Mouse (Mus musculus) embryo, embryonic 11 days (tissue): Measurements from ENCODE around the gene Zfp786.
"Not testable (repeated sequence)": the region's sequence is repeated elsewhere in the genome, so short reads cannot be mapped to it uniquely, and the experiment has no call there.

Experiments
- DNase-seq: peaks from one replicate; pipeline ENCODE4 v3.0.0-alpha.2; 2015

The Zfp786 gene

DNA sequence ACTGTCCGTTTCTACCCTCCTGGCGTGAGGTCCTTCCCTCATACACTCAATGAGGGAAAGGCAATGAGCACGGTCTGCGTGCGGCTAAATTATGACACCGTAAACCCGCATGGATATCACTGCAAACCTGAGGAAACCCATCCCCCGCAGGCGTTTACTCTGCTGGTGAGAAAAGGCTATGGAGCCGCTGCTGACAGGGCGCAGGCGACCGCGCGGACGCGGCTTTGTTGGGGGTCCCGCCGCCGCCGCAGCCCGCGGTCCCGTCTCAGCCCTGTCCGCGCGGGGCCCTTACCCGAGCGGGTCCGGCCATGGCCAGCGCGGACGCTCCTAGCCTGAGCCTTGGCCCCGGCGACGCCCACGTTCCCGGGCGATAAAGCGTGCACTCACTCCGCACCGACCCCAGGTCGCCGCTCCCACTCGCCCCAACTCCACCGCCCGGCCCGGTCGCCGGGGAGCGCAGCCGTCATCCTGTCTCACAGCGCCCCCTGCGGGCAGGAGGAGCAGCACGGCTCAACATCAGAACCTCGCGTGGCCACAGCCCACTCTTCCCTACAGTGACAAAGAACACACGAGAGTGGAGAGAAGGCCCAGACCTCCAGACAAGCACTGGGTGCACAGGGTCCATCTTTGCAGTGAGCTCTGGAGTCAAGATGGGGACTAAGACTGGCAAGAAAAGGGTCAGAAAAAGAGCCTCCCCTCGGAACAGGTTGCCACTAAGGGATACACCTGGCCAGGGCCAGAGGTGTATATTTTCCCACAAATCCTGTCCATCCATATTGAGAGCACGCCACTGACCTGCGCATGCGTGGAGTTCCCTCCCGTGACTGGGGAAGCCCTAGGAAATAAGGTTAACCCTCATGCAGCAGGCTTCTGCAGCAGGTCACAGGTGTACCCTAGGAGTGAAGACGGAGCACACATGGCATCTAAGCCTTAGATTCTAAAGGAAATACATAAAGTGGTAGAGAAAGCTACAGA, at the start of gene Zfp786:
Gene Zfp786, minus strand, starts transcription at position 764 of the 975 bp plus-strand sequence.
- peak; percentile 94 for DNase-seq

DNA sequence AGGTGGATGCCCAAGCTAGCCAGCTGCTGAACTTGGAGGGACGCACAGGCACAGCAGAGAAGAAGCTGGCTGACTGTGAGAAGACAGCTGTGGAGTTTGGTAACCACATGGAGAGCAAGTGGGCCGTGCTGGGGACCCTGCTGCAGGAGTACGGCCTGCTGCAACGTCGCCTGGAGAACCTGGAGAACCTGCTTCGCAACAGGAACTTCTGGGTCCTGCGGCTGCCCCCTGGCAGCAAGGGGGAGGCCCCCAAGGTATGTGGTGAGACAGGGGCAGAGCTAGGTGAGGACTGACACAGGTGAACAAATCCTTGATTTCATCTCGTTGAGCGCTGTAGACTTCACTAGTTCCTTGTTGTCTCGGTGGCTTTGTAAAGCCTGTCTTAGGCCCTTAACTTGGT, 49.5 kb upstream of the Zfp786 start:
- DNase-seq, result no peak

DNA sequence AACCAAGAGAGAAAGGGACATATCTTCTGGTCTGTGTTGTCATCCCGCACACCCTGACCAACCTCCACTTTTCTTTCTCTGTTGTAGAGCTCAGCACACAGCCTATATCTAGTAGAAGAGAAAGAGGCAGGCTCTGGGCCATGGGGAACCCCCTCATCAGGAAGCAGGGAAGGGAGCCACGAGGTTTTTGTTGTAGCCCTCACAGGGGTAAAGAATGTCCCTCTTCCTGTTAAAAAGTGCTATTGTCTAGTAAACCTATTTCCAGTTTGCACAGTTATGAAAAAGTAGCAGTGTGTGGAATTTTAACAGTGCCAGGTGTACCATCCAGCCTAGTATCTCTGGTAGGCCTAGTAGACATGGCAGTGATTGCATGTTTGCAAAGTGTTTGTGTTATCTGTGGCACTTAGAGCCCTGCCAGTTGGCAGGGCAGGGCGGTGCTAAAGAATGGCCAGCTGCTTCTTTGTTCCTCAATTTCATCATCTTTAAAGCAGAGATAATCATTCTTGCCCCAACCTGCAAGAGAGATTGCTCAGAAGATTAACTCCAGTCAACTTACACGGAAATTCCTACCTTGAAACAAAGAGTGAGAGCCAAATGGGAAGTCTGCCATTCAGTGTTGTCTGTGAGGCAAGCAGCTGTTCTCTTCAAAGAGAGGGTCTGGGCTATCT, 48.5 kb upstream of the Zfp786 start:
- no peak for DNase-seq

DNA sequence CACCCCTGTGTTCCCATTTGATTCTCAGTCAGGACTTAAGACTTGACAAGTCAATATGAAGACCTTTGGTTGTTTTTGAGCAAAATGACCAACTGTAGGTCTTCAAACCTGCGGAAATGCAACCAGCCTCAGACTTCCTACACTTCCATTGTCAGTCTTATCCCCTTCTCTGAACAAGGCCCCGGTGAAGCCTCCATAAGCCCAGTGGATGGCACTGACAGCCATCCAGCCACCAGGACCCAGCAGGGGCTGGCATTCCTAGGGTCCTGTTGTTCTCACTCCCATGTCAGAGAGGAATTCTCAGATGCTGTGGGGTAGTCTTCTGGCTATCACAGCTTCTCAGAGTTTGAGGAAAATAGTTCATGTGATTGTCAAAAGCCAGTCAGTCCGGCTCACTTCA, 47.9 kb upstream of the Zfp786 start:
- DNase-seq, result peak; percentile 10

DNA sequence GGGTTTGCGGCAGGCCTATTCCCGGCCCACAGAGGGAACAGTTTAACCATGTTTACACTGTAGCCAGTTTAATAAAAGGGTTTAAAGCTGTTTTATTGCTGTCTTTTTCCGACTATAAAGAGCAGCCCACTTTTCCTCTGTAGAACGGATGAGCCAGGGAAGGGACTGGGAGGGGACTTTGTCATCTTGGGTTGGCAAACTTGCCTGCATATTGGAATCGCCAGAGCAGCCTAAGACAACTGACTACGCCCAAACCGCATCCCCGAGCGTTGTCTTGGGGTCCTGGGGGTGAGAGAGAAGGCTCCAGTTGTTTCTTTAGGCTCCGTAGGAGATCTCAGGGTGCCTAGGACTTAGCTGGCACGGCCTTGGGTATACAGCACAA, 47.5 kb upstream of the Zfp786 start:
- DNase-seq, result no peak

DNA sequence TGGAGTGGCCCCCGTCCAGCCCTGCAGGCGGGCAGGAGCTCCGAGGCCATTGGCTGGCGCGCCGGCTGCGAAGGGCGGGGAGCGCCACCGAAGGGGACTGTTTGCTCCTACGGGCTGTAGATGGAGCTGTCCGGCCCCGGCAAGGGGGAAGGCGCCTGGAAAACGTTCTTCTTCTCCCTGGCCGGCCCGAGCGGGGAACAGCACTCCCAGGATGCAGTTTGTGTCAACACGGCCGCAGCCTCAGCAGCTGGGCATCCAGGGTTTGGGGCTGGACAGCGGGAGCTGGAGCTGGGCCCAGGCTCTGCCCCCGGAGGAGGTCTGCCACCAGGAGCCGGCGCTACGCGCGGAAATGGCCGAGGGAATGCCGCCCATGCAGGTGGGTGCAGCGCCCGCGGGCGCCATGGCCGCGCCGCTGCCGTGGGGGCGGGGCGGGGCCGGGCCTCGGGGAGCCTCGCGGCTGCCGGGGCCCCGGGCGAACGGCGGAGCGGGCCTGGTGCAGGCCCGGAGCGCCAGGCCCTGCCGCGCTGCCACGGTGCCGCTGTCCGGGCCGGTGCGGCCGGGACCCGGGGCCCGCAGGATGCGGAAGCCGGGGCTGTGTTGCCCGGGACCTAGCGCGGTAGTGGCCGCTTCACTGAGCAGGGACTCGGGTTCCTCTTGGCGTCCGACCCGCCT, 46.9 kb upstream of the Zfp786 start:
- peak; percentile 94 for DNase-seq

DNA sequence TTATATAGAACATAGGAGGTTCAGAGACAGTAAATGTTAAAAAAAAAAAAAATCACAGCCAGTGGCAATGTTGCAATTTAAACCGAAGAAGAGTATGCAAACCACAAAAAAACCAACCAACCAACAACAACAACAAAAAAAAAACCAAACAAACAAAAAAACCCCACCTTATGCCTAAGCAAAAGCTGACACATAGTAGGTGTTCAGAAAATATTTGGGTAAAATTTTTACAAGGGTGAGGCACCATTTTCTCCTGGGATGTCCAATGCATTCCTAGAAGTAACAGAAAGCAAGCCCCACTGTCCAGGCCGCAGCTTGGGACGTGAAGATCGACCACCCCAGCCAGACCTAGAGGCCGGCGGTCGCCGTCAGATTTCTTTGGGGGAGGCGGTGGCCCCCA, 46.4 kb upstream of the Zfp786 start, which contains the start of gene Zfp282:
Gene Zfp282, plus strand, starts transcription at position 147 of the 400 bp plus-strand sequence.
- no peak for DNase-seq

DNA sequence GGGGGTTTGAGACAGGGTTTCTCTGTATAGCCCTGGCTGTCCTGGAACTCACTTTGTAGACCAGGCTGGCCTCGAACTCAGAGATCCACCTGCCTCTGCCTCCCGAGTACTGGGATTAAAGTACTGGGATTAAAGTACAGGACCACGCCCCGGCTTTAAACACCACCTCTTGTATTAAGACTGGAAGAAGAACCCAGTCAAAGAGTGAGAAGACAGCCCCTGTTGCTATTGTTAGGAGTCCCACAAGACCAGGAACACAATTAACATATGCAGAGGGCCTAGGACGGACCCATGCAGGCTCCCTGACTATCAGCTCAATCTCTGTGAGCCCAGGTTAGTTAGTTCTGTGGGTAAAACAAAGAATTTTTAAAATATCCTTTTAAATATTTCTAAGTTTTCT, 41.6 kb upstream of the Zfp786 start:
- no peak for DNase-seq

DNA sequence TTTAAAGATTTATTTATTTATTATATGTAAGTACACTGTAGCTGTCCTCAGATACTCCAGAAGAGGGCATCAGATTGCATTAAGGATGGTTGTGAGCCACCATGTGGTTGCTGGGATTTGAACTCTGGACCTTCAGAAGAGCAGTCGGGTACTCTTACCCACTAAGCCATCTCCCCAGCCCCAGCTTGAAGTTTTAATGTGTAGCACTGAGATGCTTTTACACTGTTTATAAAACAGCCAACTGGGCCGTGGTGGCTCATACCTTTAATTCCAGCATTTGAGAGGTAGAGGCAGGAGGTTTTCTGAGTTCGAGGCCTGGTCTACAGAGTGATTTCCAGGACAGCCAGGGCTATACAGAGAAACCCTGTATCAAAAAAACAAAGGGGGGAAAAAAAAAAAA, 27.1 kb upstream of the Zfp786 start:
- DNase-seq, result not testable (repeated sequence)

DNA sequence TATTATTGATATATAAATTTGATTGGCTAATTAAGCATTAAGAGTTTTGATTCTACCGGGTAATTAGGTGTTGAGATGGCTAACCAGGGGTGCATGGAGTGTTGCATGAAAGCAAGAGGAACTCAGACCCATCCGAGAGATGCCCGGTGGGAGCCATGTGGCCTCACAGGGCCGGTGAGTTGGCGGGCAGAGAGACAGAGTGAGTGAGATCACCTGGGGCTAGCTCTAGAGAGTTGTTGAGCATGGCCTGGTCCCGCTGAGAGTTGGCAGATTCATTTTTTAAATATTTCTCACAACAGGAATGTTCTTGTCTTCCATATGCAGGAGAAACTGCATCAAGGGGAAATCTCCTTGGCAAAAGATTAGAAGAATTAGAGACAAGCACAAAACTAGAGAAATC, 26.6 kb upstream of the Zfp786 start:
- DNase-seq, result no peak

DNA sequence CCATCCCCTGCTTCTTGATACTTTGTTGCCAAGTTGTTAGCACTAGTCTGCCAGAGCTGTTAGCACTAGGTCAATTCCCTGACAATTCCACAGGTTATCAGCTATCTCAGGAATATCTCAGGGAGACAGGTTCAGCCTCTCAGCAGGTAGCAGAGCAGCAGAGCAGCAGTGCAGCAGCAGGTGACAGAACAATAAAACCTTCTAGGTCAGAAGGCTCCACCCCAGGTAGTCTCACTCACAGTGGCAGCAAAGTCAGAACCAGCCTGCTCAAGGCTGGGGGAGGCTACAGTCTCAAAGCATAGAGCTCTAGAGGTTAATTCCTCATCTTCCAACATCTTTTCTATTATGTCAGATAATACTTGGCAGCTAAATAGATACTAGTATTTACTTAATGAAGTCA, 15.1 kb upstream of the Zfp786 start:
- DNase-seq, result no peak

DNA sequence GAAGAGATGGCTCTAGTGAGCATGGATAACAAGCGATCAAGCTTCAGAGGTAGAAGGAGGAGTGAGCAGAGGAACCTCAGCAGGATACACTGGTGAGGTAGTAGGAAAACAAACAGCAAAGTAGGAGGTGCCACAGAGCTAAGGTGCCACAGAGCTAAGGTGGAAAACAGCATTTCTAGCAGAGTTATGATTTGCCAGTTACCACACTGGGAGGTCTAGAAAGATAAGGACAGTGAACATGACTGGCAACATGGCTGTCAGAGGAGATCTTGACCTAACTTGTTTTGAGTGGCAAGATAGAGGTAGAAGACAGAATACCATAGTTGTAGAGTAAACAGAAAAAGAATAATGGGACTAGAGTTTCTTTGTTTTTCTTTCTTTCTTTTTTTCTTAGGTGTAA, 11.7 kb upstream of the Zfp786 start:
- DNase-seq, result no peak

DNA sequence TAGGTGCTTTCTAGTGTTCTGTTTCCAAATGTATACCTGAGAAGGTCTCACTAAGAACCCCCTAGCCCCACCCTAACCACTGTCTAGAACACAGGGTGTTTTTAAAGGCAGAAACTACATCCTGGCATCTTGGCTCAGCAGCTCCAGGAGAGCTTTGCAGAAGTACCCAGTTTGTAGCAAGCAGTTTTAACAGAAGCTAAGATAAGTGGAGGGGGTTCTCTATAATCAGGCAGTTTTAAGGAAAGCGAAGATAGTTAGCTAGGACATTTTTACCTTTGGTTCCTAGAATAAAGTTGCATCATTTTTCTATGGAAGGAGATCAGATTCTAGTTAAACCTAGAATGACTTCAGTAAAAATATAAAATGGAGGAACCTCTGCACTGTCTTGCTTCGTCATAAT, 11.2 kb upstream of the Zfp786 start:
- DNase-seq, result no peak

DNA sequence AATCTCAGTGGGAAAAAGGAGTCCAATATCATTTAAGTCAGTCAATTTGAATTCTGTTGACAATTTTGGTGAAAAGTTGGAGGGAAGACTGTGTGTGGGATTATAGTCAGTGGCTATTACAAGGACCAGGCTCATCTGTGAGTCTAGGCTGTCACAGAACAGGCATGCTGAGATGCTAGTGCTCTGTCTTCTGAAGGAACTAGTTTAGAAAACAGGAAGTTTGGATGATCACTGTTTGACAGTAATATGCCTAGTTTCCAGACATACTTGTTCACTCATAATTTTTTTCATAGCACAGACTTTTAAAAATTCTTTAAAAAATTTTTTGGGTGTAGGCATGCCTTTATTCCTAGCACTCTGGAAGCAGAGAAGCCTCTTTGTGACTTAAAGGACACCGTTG, 10.4 kb upstream of the Zfp786 start:
- DNase-seq, result no peak

DNA sequence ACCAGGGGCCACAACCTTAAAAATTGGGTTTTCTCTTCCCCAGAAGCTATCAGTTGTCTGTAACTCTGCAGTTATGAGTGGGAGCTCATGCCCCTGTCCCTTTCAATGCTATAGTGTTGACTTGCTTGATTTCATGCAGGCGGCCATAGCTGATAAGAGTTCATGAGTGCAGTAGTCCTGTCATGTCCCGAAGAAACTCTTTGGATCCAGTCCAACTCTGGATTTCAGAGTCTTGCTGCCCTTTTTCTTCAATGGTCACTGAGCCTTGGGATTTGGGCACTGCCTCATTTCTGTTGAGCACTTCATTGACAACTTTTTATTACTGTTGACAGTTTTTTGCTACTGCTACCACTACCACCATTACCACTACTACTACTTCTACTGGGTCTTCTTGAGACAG, 7.0 kb upstream of the Zfp786 start:
- no peak for DNase-seq

DNA sequence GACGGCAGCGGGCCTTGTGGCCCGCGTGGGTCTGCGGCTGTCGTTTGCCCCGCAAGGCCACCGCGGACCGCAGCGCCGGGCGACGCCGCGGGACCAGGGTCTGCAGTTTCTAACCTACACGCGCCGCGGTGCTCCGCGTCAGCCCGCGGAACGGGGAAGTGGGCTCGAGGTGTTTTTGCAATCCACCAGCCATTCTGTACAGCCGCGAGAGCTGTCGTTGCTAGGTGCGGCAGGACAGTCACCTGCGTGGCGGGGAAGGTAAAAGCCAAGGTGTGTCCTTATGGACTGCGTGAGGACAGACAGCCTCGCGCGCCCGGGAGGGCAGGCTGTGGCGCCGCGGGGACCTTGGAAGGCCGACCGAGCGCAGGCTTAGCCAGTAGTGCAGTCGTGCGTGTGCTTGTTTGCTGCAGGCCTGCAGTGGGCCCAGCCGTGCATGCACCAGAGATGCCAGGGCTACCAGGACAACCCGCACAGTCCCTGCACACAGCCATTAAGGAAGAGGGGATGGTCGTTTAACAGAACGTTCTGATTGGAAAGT, 5.4 kb upstream of the Zfp786 start:
- peak; percentile 79 for DNase-seq

DNA sequence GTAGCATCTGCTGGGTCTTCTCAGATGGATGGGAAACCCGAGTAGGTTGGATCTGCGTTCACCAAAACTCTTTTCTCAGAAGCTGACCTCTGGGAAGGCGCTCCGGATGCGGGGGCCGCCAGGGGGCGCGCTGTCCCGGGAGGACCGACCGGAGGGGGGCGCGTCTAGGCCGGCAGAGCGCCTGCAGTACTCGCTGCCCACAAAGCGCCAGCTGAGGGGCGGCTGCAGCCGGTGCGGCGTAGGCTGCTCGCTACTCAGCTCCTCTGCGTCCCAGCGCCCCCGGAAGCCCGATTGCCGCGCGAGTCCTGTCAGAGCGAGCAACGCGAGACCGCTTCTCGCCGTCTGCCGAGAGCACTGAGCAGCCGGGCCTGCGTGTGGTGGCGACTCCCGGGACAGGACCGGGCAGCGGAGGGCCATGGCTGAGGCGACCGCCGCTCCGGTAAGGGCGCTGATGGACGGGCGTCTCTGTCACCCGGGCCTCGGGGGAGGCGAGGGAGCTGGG, 4.9 kb upstream of the Zfp786 start, which contains the start of gene Zfp398:
Gene Zfp398, plus strand, starts transcription at position 180 of the 502 bp plus-strand sequence.
- DNase-seq, result peak; percentile 96

DNA sequence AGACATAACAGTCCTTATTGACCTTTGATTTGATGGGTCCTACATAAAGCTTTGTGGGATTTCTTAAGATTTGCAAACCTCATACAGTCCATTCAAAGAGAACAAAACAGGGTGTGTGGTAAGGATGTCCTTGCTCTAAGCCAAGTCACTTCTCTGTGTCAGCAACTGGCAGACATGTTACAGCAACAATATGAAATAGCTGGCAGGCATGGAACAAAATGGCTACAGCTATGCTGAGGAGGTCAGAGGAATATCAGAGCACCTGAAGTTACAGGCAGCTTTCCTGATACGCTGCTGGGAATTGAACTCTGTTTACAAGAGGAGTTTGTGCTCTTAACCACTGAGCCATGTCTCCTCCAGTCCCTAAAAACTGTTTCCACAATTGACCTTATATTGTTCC, 1.6 kb upstream of the Zfp786 start:
- DNase-seq, result no peak

DNA sequence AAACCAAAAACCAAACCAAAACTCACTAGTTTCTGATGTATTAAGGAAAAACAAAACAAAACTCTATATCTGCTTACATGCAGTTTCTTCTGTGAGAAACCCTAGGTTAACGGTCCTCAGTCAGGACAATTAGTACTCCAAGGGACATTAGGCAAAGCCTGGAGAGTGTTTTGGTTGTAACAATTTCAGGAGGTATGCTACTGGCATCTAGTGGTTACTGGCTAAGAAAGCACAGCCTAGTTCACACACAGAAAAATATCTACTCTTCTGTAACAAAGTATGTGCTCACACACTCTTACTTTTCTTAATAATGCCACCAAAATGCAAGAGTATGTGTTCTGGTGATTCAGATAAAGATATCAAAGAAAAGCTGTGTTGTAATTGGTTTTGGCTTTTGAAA, 1.7 kb downstream of the Zfp786 start:
- peak; percentile 42 for DNase-seq

DNA sequence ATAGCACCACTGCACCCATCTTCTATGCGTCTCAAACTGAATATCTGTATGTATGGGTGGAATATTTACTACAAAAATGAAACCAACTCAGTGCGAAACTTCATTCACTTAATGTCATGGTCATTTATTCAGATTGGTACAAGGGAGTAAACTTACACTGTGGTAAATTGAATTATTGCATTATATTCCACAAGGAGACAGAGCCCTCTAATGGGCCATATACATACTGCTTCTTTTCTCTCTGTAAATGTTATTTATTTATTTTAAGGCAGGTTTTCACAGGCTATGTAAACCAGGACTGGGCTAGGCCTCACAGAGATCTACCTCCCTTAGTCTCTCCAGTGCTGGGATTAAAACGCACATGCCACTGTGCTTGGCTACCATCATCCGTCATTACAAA, 3.2 kb downstream of the Zfp786 start:
- DNase-seq, result no peak

DNA sequence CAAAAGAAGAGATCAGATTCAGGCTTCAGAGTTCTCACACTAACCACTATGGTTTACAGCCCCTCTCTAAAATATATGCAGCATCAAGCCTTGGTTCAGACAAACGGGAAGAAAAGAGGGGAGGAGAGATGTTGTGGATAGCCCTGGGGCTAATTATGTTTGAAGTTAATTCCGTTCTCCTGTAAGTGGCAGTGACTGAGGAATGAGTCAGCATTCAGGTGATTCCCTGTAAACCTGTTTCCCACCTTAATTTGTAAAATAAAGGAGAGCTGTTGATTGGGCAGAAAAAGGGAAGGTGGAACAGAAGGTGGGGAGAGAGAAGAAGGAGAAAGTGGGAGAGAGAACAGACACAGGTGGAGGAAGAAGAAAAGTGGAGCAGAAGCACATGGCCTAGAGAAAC, 6.4 kb downstream of the Zfp786 start:
- no peak for DNase-seq

DNA sequence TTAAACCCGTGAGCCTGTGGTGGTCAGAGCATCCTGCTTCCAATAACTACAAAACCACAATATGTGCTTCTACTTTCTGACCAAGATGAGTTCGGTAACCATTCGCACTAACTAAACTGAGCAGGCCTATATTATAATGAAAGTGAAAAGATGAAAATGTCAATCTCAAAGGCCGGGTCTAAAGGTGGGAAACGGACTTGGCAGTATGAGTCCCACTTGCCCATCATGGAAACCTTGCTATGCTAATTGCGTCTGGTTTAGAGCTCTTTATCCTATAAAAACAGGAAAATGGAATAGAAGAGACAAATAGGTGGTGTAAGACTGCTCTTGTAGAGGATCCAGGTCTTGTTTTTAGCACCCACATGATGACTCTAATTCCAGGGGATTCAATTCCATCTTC, 8.9 kb downstream of the Zfp786 start:
- DNase-seq, result no peak

DNA sequence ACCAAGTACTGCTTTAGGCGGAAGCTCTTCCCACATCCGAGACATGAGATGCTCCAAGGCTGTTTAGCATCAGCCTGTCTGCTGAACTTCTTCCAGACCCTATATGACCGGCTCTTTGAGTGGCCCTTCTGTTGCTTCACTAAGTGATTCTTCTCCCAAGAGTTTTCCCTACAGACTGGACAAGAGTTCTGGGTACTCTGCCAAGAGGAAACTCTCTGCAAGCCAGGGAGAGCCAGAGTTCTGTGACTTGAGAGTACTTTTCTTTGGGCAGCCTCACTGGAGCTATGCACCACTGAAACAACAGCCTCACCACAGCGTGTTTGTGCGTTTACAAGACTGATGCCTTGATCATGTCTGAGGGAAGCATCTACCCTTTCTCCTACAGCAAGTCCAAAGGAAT, 9.4 kb downstream of the Zfp786 start:
- no peak for DNase-seq
